Mouse (Mus musculus) bone marrow macrophage, adult 2 months (primary cell): ENCODE results near the gene Atoh1.

ENCODE experiments used
- CTCF ChIP-seq: IDR thresholded peaks from 2 replicates; pipeline ENCODE4 v1.5.1; 2012; ENCODE audit warnings: low read depth, mild to moderate bottlenecking, low read length, moderate library complexity
- POLR2A ChIP-seq: IDR thresholded peaks from 2 replicates; pipeline ENCODE4 v1.6.1; 2012; ENCODE audit warnings: mild to moderate bottlenecking, low read depth, low read length, borderline replicate concordance

- no peak for TF ChIP-seq CTCF
- no peak for TF ChIP-seq POLR2A
These were observed at the start of gene Atoh1 for GRCm38 (mm10) chr6:64728499-64729198.
